Mouse (Mus musculus) kidney, embryonic 16.5 days (tissue): ENCODE measurements around the gene Kif26b. TPM values are rescaled to one million over a fixed set of nuclear protein-coding genes. Genes with fewer than 3 reads are reported as not detected.

Experiments
- ATAC-seq: fragments of 200-750 bp; cut with Nextera tagmentation; 2 replicates; pipeline ENCODE4 v1.8.0; 2017; ENCODE audit warnings: moderate TSS enrichment; ENCODE audit not compliant: low FRiP score, low TSS enrichment
- H3K27ac ChIP-seq: fragments of 300-500 bp; sonication (generic); 2 replicates; pipeline ENCODE4 v1.5.1; 2014; ENCODE audit warnings: low read length
- H3K27me3 ChIP-seq: fragments of 300-500 bp; sonication (generic); 2 replicates; pipeline ENCODE4 v1.6.1; 2014; ENCODE audit warnings: low read length, control low read depth, mixed read lengths; ENCODE audit not compliant: insufficient read depth
- H3K36me3 ChIP-seq: fragments of 300-500 bp; sonication (generic); 2 replicates; pipeline ENCODE4 v1.6.1; 2014; ENCODE audit warnings: low read length, control low read depth, mixed read lengths; ENCODE audit not compliant: insufficient read depth
- H3K4me1 ChIP-seq: fragments of 300-500 bp; sonication (generic); 2 replicates; pipeline ENCODE4 v1.6.1; 2014; ENCODE audit warnings: low read length, control low read depth, mixed read lengths; ENCODE audit not compliant: insufficient read depth
- H3K4me2 ChIP-seq: fragments of 300-500 bp; sonication (generic); replicated peaks from 2 replicates; pipeline ENCODE4 v1.6.1; 2014; ENCODE audit warnings: low read depth, low read length
- H3K4me3 ChIP-seq: fragments of 300-500 bp; sonication (generic); 2 replicates; pipeline ENCODE4 v1.5.1; 2014; ENCODE audit warnings: mild to moderate bottlenecking, low read length
- H3K9ac ChIP-seq: fragments of 300-500 bp; sonication (generic); replicated peaks from 2 replicates; pipeline ENCODE4 v1.6.1; 2014; ENCODE audit warnings: low read length
- H3K9me3 ChIP-seq: fragments of 300-500 bp; sonication (generic); 2 replicates; pipeline ENCODE4 v1.6.1; 2016; ENCODE audit warnings: low read length, control low read depth
- WGBS: fragments of 180-500 bp; shearing (Covaris S2); extraction: QIAGEN DNeasy Blood & Tissue Kit; methylation state at CpG from one replicate; pipeline ENCODE4 v1.1.7; 2014; 5-methylcytosine and 5-hydroxymethylcytosine counted together
- polyA plus RNA-seq: library from polyadenylated mRNA; unstranded; fragments of >200 nt; fragmentation: Nextera tagmentation; extraction: Ambion mirVana; gene quantifications from 2 replicates; pipeline ENCODE4 v1.2.1, GENCODE M21; 2015

The Kif26b gene
- polyA plus RNA-seq, 1 experiment from 2014 or later, result 9.3 TPM

DNA sequence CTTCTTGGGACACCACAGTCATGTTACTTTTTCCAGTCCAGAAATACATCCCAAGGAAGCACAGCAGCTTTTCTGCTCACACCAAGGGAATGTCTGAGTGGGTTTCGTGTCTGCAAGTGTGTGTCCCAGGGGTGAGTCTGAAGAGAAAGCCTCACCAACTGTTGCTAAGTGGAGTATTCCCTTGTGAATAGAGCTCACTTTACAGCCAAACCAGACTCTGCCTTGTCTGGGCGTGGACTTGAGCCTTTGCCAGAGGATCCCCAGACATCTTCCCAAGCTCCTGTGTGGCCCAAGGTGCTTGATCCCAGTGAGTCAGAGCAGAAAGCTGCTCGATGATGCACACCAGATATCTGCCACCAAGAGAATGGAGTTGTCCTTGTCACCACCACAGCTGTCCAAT, 48.0 kb downstream of the Kif26b start:
- 83% methylated on average over 3 of the region's 3 CpGs for WGBS
- Histone ChIP-seq H3K4me1 (no peaks in the 10 kb centered on the region), H3K4me3 (no peak overlapping the region), H3K4me2 (no peak overlapping the region), H3K36me3 (peaks cover 8% of the 10 kb centered on the region), H3K27me3 (no peaks in the 10 kb centered on the region), H3K9me3 (peaks cover 9% of the 10 kb centered on the region; the same call in 1 of the 2 replicates), H3K9ac (no peak overlapping the region), H3K27ac (no peak overlapping the region)
- no peak for ATAC-seq

DNA sequence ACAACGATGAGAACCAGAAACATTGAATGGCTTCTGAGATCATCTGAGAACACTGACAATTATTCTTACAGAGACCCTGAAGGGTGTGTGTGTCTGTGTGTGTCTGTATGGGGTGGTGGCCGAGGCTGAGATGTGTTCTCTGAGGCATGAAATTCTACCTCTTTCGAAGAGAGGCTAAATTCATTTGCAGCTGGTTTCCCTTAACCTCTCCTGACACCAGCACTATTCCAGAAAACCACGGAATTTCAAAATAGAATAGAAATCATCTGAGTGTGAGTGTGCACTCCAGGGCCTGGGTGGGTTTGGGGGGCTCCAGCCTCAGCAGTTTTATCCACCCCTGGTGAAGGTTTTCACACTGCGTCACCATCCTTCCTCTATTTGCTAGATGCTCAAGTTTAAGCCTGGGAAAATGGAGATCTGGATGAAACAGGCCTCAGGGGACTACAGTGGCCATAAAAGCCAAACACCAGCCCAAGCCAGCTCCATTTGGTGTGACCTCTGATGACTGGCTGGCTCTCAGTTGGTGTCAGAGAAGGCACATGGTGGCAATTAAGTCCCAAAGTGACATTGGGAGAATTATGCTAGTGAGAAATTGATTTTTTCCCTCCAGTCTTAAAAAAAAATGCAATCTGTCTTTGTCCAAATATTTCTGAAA, 56.6 kb downstream of the Kif26b start:
- Histone ChIP-seq H3K9ac (no peak overlapping the region), H3K36me3 (no peaks in the 10 kb centered on the region), H3K27ac (no peak overlapping the region), H3K4me3 (no peak overlapping the region), H3K4me2 (no peak overlapping the region), H3K27me3 (no peaks in the 10 kb centered on the region), H3K4me1 (peaks cover 25% of the 10 kb centered on the region), H3K9me3 (no peaks in the 10 kb centered on the region)
- 32% methylated on average over 5 of the region's 5 CpGs for WGBS
- no peak for ATAC-seq

DNA sequence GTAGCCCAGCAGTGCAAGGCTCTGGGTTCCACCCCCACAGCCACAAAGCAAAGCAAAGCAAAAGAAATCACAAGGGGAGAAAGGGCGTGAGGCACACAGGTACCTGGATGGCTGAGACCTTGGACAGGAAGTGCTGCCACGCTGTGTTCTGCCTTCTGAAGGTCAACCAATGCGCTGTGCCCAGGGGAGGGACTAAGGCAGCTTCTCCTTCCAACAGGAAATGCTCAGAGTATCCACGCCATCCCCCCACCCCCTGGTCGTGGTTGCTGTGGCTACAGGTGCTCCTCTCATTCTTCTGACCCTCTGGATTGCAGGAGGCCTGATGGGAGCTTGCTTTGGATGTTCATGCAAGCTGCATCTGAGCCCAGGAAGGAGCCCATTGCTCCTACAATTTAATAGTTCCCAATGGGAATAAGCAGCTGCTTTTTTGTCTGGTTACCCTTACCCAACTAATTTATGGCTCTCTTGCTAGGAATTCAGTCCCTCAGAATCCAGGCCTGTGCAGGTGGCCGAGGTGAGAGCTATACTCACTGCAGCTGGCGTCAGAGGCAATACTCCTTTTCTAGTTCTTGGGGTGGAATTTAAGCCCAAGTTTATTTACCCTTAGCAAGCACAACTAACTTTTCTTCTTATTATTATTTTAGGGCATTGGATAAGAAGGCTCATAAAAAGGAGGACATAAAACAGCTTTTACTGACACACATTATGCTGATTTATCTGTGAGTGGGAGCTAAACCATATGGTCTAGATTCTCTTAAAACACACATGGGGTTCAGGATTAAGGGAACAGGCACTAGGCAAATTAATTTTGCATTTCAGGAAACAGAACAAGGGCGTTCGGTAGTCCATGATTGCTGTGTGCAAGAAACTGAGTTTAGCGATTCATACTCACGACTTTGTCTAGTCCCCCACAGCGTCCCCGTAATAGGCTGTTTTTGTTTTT, 61.6 kb downstream of the Kif26b start:
- WGBS, result 36% methylated on average over 13 of the region's 13 CpGs
- peak; percentile 84 for ATAC-seq
- Histone ChIP-seq H3K36me3 (no peaks in the 10 kb centered on the region), H3K4me1 (peaks cover 26% of the 10 kb centered on the region), H3K27me3 (no peaks in the 10 kb centered on the region), H3K9ac (no peak overlapping the region), H3K4me3 (no peak overlapping the region), H3K27ac (peak overlapping the region; percentile 78), H3K9me3 (no peaks in the 10 kb centered on the region), H3K4me2 (peak overlapping the region; percentile 27; the same call in 1 of the 2 replicates)

- Histone ChIP-seq H3K27ac (no peak overlapping the region), H3K4me1 (peaks cover 15% of the 10 kb centered on the region), H3K9me3 (no peaks in the 10 kb centered on the region), H3K36me3 (no peaks in the 10 kb centered on the region), H3K9ac (no peak overlapping the region), H3K4me3 (no peak overlapping the region), H3K27me3 (no peaks in the 10 kb centered on the region), H3K4me2 (no peak overlapping the region)
- no peak for ATAC-seq
- WGBS, result 95% methylated on average over 3 of the region's 3 CpGs
Observed at GRCm38 (mm10) chr1:178597113-178597512, 68.2 kb downstream of the Kif26b start.

GRCm38 (mm10) chr1:178597757-178598156, 68.8 kb downstream of the Kif26b start:
- H3K4me3 ChIP-seq, result no peak overlapping the region
- no peaks in the 10 kb centered on the region for H3K36me3 ChIP-seq
- H3K4me1 ChIP-seq, result peaks cover 15% of the 10 kb centered on the region
- H3K27me3 ChIP-seq, result no peaks in the 10 kb centered on the region
- no peak overlapping the region for H3K4me2 ChIP-seq
- no peak overlapping the region for H3K27ac ChIP-seq
- WGBS, result 56% methylated on average over 6 of the region's 6 CpGs
- H3K9me3 ChIP-seq, result no peaks in the 10 kb centered on the region
- H3K9ac ChIP-seq, result no peak overlapping the region
- no peak for ATAC-seq

DNA sequence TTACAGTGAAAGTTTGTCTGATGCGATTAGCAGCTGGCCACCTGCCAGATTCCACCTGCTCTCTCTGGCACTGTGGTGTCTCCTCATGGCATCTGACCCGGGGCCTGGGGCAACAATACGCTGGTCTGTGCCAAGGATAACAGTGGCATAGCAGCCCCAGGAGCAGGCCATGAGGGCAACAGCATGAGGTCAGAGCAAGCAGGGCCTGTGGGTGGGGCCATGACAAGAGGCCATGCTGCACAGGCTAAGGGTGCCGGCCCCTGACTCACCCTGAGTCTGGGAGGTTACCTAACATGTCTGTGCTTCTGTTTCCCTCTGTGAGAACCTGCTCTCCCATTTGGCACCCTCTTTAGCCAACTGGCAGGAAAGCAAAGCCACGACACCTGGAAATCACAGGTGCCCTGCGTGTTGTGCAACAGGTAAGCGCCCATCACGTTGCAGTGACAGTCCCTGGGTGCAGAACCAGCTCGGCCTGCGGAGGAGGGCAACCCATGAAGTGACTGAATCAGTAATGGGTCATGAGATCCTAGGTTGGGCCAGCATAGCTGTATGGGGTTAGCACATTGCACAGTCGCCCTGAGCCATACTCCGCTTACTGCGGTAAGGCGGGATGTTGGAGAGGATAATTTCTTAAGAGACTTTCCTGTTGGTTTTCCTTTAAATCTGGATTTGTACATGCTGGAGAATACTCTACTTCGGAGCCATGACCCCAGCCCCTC, 72.1 kb downstream of the Kif26b start:
- no peak overlapping the region for H3K4me3 ChIP-seq
- no peak overlapping the region for H3K4me2 ChIP-seq
- H3K4me1 ChIP-seq, result peaks cover 15% of the 10 kb centered on the region
- peaks cover 4% of the 10 kb centered on the region; the same call in 1 of the 2 replicates for H3K9me3 ChIP-seq
- peak; percentile 53 for ATAC-seq
- H3K27ac ChIP-seq, result no peak overlapping the region
- 70% methylated on average over 15 of the region's 15 CpGs for WGBS
- H3K27me3 ChIP-seq, result no peaks in the 10 kb centered on the region
- no peaks in the 10 kb centered on the region for H3K36me3 ChIP-seq
- no peak overlapping the region for H3K9ac ChIP-seq

- H3K36me3 ChIP-seq, result no peaks in the 10 kb centered on the region
- no peaks in the 10 kb centered on the region for H3K27me3 ChIP-seq
- ATAC-seq, result no peak
- WGBS, result 69% methylated on average over 8 of the region's 8 CpGs
- no peaks in the 10 kb centered on the region for H3K4me1 ChIP-seq
- no peak overlapping the region for H3K4me3 ChIP-seq
- H3K4me2 ChIP-seq, result no peak overlapping the region
- H3K27ac ChIP-seq, result no peak overlapping the region
- no peaks in the 10 kb centered on the region for H3K9me3 ChIP-seq
- no peak overlapping the region for H3K9ac ChIP-seq
Observed at GRCm38 (mm10) chr1:178609151-178609775, 80.3 kb downstream of the Kif26b start.

DNA sequence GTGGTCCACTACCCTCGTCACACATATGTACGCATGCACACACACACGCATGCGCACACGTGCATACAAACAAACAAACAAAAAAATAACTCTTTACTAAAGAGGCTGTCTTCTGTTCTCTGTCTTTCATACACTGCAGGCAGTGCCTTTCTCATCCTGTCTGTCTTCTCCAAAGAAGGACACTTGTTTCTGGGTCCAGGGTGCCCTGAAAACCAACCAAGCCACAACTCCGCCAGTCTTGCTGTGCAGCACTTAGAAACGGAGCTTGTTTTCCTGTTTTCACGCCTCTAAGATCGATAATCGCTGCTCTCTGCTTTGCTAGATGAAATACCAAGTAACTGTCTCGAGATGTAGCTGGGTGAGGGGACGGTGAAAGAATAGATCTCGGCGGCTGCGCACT, 82.6 kb downstream of the Kif26b start:
- no peak overlapping the region for H3K4me2 ChIP-seq
- H3K4me1 ChIP-seq, result no peaks in the 10 kb centered on the region
- no peaks in the 10 kb centered on the region for H3K36me3 ChIP-seq
- no peak overlapping the region for H3K9ac ChIP-seq
- H3K9me3 ChIP-seq, result no peaks in the 10 kb centered on the region
- H3K27me3 ChIP-seq, result no peaks in the 10 kb centered on the region
- H3K27ac ChIP-seq, result no peak overlapping the region
- no peak overlapping the region for H3K4me3 ChIP-seq
- WGBS, result 86% methylated on average over 15 of the region's 15 CpGs
- no peak for ATAC-seq

DNA sequence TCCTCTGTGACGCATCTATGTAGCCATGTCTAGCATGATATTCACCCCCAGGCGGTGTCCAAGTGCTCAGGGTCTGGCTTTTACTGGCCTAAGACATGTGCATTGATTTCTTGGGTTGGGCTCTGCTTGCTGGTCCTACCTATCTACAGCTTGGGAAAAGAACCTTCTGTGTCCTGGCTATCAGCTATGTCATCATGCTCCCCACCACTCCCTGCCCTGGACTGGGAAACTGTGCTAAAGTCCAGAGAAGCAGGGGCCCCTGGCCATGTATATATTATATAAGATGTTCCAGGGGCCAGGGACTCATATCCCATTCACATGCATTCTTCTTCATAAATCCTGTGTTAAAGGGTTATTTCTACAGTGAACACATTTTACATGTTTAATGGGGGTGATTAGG, 92.4 kb downstream of the Kif26b start:
- no peaks in the 10 kb centered on the region for H3K27me3 ChIP-seq
- no peak for ATAC-seq
- H3K4me3 ChIP-seq, result no peak overlapping the region
- WGBS, result 93% methylated on average over 2 of the region's 2 CpGs
- H3K4me2 ChIP-seq, result no peak overlapping the region
- H3K4me1 ChIP-seq, result peaks cover 7% of the 10 kb centered on the region; the same call in 1 of the 2 replicates
- H3K27ac ChIP-seq, result no peak overlapping the region
- peaks cover 4% of the 10 kb centered on the region; the same call in 1 of the 2 replicates for H3K9me3 ChIP-seq
- no peak overlapping the region for H3K9ac ChIP-seq
- no peaks in the 10 kb centered on the region for H3K36me3 ChIP-seq
